Mouse (Mus musculus) CD8-positive naive resting alpha-beta T cell, adult 2 months (primary cell): ENCODE results near the gene Mecom.

Experiments
- DNase-seq, 2 experiments: peaks; one replicate each; pipeline ENCODE4 v3.0.0; 2022; ENCODE audit warnings: low read depth in 2 of 2, low spot score in 2 of 2

The Mecom gene

DNA sequence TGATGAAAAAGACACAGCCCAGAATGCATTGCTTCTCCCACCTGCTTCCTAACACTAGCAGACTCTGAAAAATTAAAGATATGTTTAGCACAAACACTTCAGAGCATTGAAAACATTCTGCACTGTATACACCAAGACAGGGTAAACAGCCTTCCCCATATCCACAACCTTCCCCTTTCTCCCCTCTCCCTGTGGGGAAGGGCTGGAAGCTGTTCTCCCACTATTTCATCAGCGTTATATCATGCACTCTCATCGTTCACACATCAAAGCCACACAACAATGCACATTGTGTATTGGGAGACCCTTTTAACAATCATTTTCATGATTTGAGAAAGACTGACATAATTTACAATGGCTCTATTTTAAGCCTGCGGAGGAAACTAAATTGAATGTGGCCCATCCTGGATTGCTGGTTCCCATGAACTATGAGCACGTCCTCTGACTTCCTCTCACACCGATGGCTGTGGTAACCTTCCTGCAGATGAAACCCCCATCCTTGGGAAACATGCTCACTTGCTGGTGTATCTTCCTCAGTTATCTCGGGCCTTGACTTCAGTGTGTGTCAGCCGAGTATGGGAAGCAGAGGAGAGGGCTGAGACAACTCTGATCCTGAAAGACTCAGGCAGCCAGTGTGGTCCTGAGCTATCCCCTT is 566.4 kb downstream of the Mecom start:
- DNase-seq = no peak

DNA sequence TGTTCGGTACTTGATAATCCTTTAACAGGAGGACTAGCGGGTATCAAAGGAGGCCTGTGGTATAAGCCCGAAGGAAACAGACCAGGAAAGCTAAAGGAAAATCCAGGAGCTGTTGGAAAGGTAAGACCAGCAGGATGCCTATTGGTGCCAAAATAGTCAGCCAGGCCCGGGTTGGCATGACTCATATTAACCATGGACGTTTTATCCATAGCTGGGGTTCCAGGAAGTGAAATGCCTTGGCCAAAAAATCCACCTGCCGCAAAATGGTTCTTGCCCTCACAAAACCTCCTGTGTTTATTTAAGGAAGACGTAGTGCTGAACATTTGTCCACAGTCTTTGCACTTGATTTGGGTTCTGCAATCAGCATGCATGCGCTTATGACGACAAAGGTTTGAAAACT is 567.3 kb downstream of the Mecom start:
- DNase-seq = no peak

DNA sequence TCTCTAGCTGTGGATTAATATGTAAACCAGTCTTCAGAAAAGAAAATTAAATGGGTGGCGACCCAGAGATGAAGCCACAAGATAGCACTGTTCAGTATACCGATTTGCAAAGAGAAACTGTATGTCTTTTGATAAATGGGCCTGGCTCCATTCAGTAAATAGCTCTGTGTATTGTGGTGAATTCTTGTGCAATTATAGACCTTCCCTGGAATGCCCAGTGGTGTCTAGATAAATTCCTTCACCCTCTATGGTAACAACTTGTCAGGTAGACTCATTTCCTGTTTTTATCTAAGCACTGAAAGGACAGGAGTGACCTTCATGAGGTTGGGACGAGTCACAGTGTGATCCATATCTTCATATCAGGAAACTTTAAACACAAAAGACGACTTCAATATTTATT is 571.2 kb downstream of the Mecom start:
- DNase-seq = no peak

DNA sequence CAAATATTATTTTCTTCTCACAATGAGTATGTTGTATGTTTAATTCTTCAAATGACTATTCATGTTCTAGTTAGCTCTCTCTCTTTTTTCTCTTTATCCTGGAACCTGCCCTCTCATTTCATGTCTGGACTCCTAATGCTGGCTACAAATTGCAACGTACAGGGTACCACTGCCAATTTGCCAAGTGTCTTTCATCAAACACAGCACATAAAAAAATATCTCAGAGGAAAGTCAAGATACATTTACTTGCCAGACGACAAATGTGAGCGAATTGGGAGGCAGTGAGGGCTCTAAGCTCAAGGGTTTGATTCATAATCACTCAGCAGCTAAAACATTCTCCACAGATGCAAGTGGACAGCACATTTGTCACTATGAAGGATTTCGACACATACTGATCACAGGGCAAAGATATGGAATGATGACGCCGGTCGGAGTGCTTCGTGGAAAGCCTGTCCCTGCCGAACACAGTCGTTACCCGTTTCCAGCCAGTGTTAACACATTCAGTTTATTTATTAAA is 579.3 kb downstream of the Mecom start:
- no peak for DNase-seq

DNA sequence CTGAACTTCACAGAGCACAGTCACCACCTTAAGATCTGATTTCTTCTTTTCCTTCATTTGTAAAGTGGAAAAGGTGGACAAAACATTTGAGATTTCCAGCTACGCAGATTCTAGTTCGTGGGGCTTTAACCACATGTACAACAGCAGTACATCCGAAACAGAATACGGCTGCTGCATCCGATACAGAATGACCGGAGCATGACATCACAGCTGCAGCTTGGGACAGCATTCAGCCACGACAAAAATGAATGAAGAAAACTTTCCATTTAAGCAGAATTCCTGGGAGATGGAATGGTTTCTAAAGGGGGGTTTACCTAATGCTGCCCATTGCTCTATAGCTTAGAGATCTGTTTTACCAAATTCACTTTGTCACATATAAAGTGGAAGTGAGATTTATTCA is 583.9 kb downstream of the Mecom start:
- DNase-seq = no peak

DNA sequence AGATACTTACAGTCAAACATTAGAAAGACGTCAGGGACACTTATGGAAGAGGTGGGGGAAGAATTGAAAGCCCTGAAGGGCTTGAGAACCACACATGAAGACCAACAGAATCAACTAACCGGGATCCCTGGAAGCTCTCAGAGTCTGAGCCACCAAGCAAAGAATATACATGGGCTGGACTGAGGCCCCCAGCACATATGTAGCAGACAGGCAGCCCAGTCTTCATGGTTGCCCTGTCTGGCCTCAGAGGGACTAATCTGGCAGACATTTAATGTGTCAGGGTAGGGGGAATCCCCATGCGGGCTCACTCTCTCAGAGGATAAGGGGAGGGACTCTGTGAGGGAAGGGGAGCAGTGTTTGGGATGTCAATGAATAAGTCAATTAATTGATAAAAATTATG is 584.4 kb downstream of the Mecom start:
- no peak for DNase-seq

DNA sequence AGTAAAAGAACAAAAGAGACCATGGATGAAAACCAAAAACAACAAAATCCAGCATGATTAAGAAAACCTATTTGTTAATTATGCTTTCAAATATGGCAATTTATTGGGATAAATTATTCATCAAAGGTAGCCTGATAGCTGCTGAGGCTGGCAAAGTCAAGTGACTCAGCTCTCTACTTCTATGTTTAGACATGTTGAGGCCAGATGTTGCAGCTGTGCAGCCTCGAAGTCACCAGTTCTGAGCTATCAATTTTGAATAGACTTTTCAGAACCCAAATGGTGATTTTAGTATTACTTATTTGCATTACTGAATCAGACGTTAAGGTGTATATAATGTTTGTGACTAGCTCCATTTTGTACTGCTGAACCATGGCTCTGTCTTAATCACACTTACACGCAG is 588.8 kb downstream of the Mecom start:
- no peak for DNase-seq

DNA sequence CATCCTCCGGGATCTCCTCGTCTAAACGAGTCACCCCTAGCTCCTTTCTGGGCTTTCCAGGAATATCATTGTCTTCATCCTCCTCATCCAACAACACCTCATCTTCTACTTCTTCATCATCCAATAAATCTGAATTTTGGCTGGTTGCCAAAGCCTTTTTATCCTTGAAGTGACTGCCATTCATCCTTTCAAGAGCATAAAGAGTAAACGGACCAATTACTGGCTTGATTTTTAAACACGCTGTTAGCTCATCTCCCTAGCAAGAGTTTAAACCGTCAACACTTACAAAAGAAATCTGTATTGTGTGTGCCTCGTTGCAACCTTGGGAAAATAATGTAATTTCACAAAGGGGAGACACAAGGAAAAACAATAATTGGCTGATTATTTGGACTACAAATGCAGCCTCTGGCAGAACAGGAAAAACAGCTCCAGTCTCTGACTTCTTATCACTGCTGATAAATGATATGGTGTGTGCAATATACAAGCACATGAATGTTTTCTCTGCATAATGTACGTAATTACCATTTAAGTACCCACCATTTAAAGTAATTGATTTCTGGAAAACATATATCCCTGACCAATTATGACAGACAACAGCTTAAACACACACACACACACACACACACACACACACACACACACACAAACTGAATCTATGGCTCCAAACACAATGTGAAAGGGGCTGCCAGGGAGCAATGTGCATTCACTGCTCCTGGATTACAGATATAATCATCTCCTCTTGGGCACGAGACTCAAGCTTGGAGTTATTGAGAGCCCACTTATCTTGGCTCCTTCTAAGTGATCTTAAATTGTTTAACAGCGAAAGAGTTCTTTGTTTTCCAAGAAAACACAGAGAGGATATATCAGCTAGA is 590.2 kb downstream of the Mecom start:
- DNase-seq = no peak

DNA sequence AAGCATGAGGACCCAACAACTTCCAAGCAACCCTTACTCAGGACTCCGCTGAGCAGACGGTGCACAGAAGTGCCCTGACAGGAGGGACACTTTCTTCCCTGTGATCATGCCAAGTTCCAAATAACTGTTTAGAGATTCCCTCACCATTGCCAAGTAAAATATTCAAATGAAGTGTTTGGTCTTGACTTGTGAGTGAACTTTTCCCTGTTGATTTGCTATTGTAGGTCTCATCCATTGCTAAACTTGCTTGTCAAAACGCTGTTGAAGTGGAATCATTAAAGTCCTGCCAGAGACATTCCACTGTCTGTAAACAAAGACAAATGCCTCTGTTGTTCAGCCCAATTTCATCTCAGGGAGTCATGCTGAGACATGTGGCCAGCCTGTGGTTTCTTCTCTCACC is 594.5 kb downstream of the Mecom start:
- no peak for DNase-seq

DNA sequence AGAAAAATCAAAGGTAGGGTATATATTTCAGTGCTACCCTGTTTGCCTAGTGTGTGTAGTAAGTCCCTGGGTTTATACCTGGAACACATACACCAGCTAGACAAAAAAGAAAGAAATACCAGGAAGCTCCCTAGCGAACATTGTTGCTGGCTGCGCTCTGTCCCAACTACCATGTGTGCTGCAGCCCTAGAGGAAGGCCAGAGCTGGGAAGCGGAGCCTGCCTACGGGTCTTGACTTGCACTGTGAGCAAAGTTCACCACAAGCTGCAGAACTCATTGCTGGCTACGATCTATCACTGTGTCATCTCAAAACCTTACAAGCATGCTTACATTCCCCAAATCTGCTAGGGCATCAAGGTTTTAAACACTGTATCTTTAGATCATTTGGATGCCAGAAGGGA is 597.0 kb downstream of the Mecom start:
- no peak for DNase-seq

DNA sequence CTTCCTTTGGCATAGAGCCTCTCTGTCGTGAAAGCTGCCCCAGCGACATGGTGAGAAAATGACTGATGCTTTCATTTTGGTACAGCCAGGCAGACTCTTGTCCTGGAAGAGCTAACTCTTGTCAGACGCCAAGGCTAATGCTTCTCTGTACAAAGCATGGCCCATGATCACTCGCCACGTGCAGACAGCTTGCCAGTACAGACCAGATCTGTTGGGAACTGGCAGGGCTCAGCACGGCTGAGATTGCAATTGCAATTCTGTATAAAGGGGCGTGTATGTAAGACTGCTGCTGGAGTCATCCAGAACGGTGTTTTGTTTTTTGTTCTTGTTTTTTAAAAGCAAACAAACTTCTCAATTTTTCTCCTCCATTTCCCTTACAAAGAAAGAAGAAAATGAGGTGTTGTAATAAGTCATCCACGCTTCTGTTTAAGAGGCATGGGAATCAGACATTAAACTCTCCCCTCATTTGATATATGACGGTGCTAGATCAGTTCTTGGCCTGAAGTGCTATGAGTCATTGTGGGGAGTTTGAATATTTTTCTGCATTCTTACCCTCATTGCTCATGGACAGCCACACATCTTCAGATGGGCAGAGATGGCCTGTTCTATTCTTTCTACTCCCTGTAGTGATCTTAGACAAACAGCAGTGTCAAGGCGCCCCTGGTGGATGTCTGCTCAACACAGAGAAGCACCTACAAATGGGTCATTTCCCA is 644.1 kb downstream of the Mecom start:
- no peak for DNase-seq
